Mouse (Mus musculus) liver, embryonic 11.5 days (tissue): ENCODE results near the gene Fryl. TPM values are rescaled to one million over a fixed set of nuclear protein-coding genes. Genes with fewer than 3 reads are reported as not detected.

Source experiments
- ATAC-seq: fragments of 200-750 bp; cut with Nextera tagmentation; replicated peaks from 2 replicates; pipeline ENCODE4 v1.8.0; 2017; ENCODE audit warnings: moderate number of reproducible peaks, mild to moderate bottlenecking, moderate TSS enrichment, moderate library complexity; ENCODE audit not compliant: low FRiP score
- DNase-seq: peaks from one replicate; pipeline ENCODE4 v3.0.0-alpha.2; 2017; ENCODE audit warnings: low spot score
- H3K27ac ChIP-seq: fragments of 300-500 bp; sonication (generic); 2 replicates; pipeline ENCODE4 v1.5.1; 2014; ENCODE audit warnings: mild to moderate bottlenecking, low read depth, low read length, control low read depth
- H3K27me3 ChIP-seq: fragments of 300-500 bp; sonication (generic); replicated peaks from 2 replicates; pipeline ENCODE4 v1.6.1; 2014; ENCODE audit warnings: low read length, mixed read lengths; ENCODE audit not compliant: control insufficient read depth, insufficient read depth
- H3K36me3 ChIP-seq: fragments of 300-500 bp; sonication (generic); 2 replicates; pipeline ENCODE4 v1.6.1; 2014; ENCODE audit warnings: mild to moderate bottlenecking, low read length, moderate library complexity, mixed read lengths; ENCODE audit not compliant: control insufficient read depth, insufficient read depth
- H3K4me1 ChIP-seq: fragments of 300-500 bp; sonication (generic); replicated peaks from 2 replicates; pipeline ENCODE4 v1.6.1; 2014; ENCODE audit warnings: low read length, mixed read lengths; ENCODE audit not compliant: control insufficient read depth, insufficient read depth
- H3K4me2 ChIP-seq: fragments of 300-500 bp; sonication (generic); 2 replicates; pipeline ENCODE4 v1.6.1; 2014; ENCODE audit warnings: mild to moderate bottlenecking, control low read depth, moderate library complexity
- H3K4me3 ChIP-seq: fragments of 300-500 bp; sonication (generic); 2 replicates; pipeline ENCODE4 v1.5.1; 2014; ENCODE audit warnings: low read depth, low read length, control low read depth
- H3K9ac ChIP-seq: fragments of 300-500 bp; sonication (generic); 2 replicates; pipeline ENCODE4 v1.6.1; 2014; ENCODE audit warnings: low read depth, low read length, control low read depth
- H3K9me3 ChIP-seq: fragments of 300-500 bp; sonication (generic); 2 replicates; pipeline ENCODE4 v1.6.1; 2016; ENCODE audit warnings: low read length, inconsistent platforms, mixed read lengths; ENCODE audit not compliant: control insufficient read depth
- WGBS: fragments of 180-500 bp; shearing (Covaris S2); extraction: QIAGEN DNeasy Blood & Tissue Kit; methylation state at CpG from one replicate; pipeline ENCODE4 v1.1.7; 2014; 5-methylcytosine and 5-hydroxymethylcytosine counted together
- polyA plus RNA-seq: library from polyadenylated mRNA; unstranded; fragments of >200 nt; fragmentation: Nextera tagmentation; extraction: Ambion mirVana; gene quantifications from 2 replicates; pipeline ENCODE4 v1.2.1, GENCODE M21; 2014

Gene Fryl
- polyA plus RNA-seq, 1 experiment from 2014 or later, result 39.7 TPM

GRCm38 (mm10) chr5:73191765-73192164 is 64.7 kb downstream of the Fryl start:
- Histone ChIP-seq H3K4me3 (peak overlapping the region; percentile 48), H3K4me1 (peaks cover 53% of the 10 kb centered on the region), H3K9ac (peak overlapping the region; percentile 53; the same call in 1 of the 2 replicates), H3K27ac (peak overlapping the region; percentile 79), H3K4me2 (peak overlapping the region; percentile 62), H3K36me3 (0 out of 2 replicates have a peak, but pooled peaks cover 2% of the 10 kb centered on the region), H3K27me3 (no peaks in the 10 kb centered on the region), H3K9me3 (no peaks in the 10 kb centered on the region)
- ATAC-seq (peak; percentile 93), DNase-seq (peak; percentile 52)
- 26% methylated on average over 11 of the region's 11 CpGs for WGBS

- 0 out of 2 replicates have a peak, but pooled peaks cover 2% of the 10 kb centered on the region for H3K36me3 ChIP-seq
- ATAC-seq (no peak), DNase-seq (no peak)
- H3K9ac ChIP-seq, result 0 out of 2 replicates have a peak overlapping the region, but pooled peaks have one; percentile 34
- peak overlapping the region; percentile 60 for H3K4me2 ChIP-seq
- peak overlapping the region; percentile 36 for H3K4me3 ChIP-seq
- H3K27me3 ChIP-seq, result no peaks in the 10 kb centered on the region
- peaks cover 53% of the 10 kb centered on the region for H3K4me1 ChIP-seq
- no peak overlapping the region for H3K27ac ChIP-seq
- H3K9me3 ChIP-seq, result no peaks in the 10 kb centered on the region
- 79% methylated on average over 5 of the region's 5 CpGs for WGBS
Measured at GRCm38 (mm10) chr5:73190164-73190563, 66.3 kb downstream of the Fryl start.

- Histone ChIP-seq H3K4me3 (peak overlapping the region; percentile 36), H3K27me3 (no peaks in the 10 kb centered on the region), H3K9me3 (no peaks in the 10 kb centered on the region), H3K4me2 (peak overlapping the region; percentile 60), H3K27ac (peak overlapping the region; percentile 34; the same call in 1 of the 2 replicates), H3K9ac (0 out of 2 replicates have a peak overlapping the region, but pooled peaks have one; percentile 34), H3K36me3 (0 out of 2 replicates have a peak, but pooled peaks cover 2% of the 10 kb centered on the region), H3K4me1 (peaks cover 51% of the 10 kb centered on the region)
- DNase-seq (no peak), ATAC-seq (no peak)
- WGBS, result 82% methylated on average over 9 of the region's 9 CpGs
Measured at GRCm38 (mm10) chr5:73189443-73190160, 66.8 kb downstream of the Fryl start.

GRCm38 (mm10) chr5:73188576-73188975 is 67.8 kb downstream of the Fryl start:
- Histone ChIP-seq H3K4me1 (peaks cover 41% of the 10 kb centered on the region), H3K4me3 (no peak overlapping the region; the same call in 1 of the 2 replicates), H3K27ac (peak overlapping the region; percentile 63; the same call in 1 of the 2 replicates), H3K9ac (no peak overlapping the region), H3K4me2 (peak overlapping the region; percentile 60), H3K36me3 (0 out of 2 replicates have a peak, but pooled peaks cover 2% of the 10 kb centered on the region), H3K9me3 (no peaks in the 10 kb centered on the region), H3K27me3 (no peaks in the 10 kb centered on the region)
- 80% methylated on average over 7 of the region's 7 CpGs for WGBS
- DNase-seq, result no peak
- ATAC-seq, result no peak

- Histone ChIP-seq H3K4me1 (peaks cover 39% of the 10 kb centered on the region), H3K4me2 (peak overlapping the region; percentile 60), H3K9ac (0 out of 2 replicates have a peak overlapping the region, but pooled peaks have one; percentile 0), H3K36me3 (no peaks in the 10 kb centered on the region), H3K4me3 (no peak overlapping the region), H3K27me3 (no peaks in the 10 kb centered on the region), H3K27ac (0 out of 2 replicates have a peak overlapping the region, but pooled peaks have one; percentile 33), H3K9me3 (no peaks in the 10 kb centered on the region)
- no peak for DNase-seq
- peak; percentile 36; the same call in 1 of the 2 replicates for ATAC-seq
- WGBS, result 47% methylated on average over 5 of the region's 5 CpGs
Measured at GRCm38 (mm10) chr5:73188164-73188563, 68.3 kb downstream of the Fryl start.

GRCm38 (mm10) chr5:73186912-73187311 is 69.5 kb downstream of the Fryl start:
- H3K4me2 ChIP-seq, result no peak overlapping the region
- DNase-seq, result no peak
- no peak for ATAC-seq
- no peak overlapping the region for H3K9ac ChIP-seq
- H3K27ac ChIP-seq, result no peak overlapping the region
- H3K4me3 ChIP-seq, result no peak overlapping the region
- no peaks in the 10 kb centered on the region for H3K9me3 ChIP-seq
- H3K27me3 ChIP-seq, result no peaks in the 10 kb centered on the region
- no peaks in the 10 kb centered on the region for H3K36me3 ChIP-seq
- 86% methylated on average over 5 of the region's 5 CpGs for WGBS
- peaks cover 31% of the 10 kb centered on the region for H3K4me1 ChIP-seq

GRCm38 (mm10) chr5:73185424-73185823 is 71.0 kb downstream of the Fryl start:
- Histone ChIP-seq H3K4me2 (no peak overlapping the region), H3K9ac (no peak overlapping the region), H3K9me3 (no peaks in the 10 kb centered on the region), H3K27ac (no peak overlapping the region), H3K36me3 (no peaks in the 10 kb centered on the region), H3K4me3 (no peak overlapping the region), H3K27me3 (no peaks in the 10 kb centered on the region), H3K4me1 (peaks cover 26% of the 10 kb centered on the region)
- ATAC-seq (no peak), DNase-seq (no peak)
- 78% methylated on average over 4 of the region's 4 CpGs for WGBS

- ATAC-seq (no peak), DNase-seq (no peak)
- Histone ChIP-seq H3K4me1 (0 out of 2 replicates have a peak, but pooled peaks cover 5% of the 10 kb centered on the region), H3K27ac (no peak overlapping the region), H3K36me3 (no peaks in the 10 kb centered on the region), H3K4me2 (no peak overlapping the region), H3K4me3 (no peak overlapping the region), H3K9me3 (no peaks in the 10 kb centered on the region), H3K9ac (no peak overlapping the region), H3K27me3 (no peaks in the 10 kb centered on the region)
- 79% methylated on average over 12 of the region's 12 CpGs for WGBS
Measured at GRCm38 (mm10) chr5:73182701-73183447, 73.5 kb downstream of the Fryl start.
